Mouse (Mus musculus) 416B (cell line): ENCODE measurements around the gene Mia2.

Source experiments
- DNase-seq: peaks from one replicate; pipeline ENCODE4 v3.0.0; 2011; ENCODE audit warnings: low read depth

Mia2 gene

GRCm38 (mm10) chr12:59164522-59164921 lies 68.9 kb downstream of the Mia2 start:
- peak; percentile 39 for DNase-seq

GRCm38 (mm10) chr12:59166557-59166956 lies 71.0 kb downstream of the Mia2 start:
- DNase-seq: no peak

DNA sequence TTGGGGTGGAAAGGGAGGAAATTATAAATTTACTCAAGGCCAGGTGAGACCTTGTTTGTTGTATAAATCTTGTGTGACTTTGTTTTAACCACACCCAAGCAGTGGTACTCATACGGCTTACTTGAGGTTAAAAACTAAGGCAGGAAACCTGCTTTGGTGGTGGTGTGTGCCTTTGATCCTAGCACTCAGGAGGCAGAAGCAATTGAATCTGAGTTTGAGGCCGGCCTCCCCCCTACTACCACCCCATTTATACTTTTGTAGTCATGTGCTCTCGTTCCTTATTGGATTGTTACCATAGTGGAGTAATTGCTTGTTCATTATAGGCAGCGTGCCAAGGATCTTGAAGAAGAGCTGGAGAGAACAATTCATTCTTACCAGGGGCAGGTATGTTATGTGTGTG lies 74.3 kb downstream of the Mia2 start:
- DNase-seq: no peak

- no peak for DNase-seq
Measured at GRCm38 (mm10) chr12:59177814-59178213, 82.2 kb downstream of the Mia2 start.

GRCm38 (mm10) chr12:59188086-59188682 lies 92.6 kb downstream of the Mia2 start:
- DNase-seq: no peak

- no peak for DNase-seq
Measured at GRCm38 (mm10) chr12:59193637-59194036, 98.0 kb downstream of the Mia2 start.

DNA sequence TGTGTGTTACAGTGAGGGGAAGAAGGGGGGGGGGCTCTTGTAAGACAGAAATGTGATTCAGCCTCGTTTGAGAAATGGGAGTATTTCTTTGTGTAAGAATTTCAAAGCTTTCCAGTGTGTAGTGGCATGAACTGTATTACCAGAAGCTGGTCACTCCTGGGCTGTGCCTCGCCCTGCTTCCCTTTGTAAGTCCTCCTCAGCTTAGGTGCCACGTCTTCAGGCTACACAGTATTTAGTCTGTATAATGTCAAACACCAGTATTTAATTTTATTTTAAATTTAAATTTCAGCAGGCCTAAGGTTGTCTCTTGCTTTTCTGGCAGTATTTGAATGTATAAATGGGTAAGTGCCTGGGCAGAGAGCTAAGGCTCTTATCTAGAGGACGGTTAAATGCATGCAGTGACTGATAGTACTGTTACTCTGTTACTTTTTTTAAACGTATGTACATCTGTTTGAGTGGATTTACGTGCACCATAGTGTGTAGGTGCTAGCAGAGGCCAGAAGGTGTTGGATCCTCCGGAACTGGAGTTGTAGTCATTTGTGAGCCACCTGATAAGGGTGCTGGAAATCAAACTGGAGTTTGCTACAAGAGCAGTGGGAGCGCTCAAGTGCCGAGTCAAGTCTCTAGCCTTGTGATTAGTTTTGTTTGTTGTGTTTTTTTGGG lies 98.9 kb downstream of the Mia2 start:
- no peak for DNase-seq

DNA sequence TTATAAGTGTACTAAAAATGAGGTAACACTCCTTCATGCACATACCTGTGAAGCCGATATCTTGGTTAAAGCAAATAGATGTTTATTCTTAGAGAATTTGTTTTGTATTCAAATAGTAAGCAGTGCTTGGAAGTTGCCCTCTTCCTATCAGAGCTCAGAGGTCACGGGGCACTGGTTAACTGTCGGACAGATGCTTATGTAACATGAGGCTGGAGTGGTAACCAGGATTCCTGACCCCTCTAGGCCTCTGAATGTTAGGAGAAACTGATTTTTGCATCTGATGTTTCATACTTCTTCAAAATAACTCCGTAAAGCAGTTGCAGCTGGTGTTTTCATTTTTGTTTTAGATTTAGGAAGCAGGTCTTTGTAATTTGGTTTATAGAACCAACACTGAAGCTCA lies 99.5 kb downstream of the Mia2 start:
- no peak for DNase-seq

DNA sequence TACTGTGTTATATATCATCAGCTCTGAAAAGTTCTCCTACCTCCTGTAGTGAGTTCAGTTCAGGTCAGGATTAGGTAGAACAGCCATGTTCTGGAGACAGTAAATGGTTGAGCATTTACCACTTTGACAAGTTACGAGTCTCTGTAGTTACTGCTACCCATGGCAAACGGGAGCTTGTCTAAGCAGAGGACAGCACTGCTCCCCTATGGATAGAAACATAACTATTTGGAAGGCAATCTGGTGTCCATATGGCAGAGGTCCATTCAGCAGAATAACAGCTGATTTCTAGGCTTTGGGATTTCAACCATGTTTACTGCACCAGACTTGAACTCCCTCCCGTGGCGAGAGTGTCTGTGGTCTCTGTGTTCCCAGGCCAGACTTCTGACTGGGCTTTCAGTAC lies 100.3 kb downstream of the Mia2 start:
- DNase-seq: no peak

- DNase-seq: peak; percentile 89
Measured at GRCm38 (mm10) chr12:59198750-59199149, 103.2 kb downstream of the Mia2 start.

DNA sequence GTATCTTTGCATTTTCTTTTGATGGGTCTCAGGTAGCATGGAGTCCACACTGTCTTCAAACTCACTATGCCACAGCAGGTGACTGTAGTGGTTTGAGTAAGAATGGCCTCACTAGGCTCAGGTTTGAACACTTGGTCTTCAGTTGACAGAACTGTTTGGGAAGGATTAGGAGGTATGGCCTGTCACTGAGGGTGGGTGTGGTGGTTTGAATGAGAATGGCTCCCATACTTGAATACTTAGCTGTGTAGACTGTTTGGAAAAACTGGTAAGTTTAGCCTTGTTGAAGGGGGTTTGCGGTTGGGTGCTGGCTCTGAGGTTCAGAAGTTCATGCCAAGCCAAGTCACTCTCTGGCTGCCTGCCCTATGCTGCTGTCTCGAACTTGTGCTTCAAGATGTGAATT lies 103.8 kb downstream of the Mia2 start:
- no peak for DNase-seq

DNA sequence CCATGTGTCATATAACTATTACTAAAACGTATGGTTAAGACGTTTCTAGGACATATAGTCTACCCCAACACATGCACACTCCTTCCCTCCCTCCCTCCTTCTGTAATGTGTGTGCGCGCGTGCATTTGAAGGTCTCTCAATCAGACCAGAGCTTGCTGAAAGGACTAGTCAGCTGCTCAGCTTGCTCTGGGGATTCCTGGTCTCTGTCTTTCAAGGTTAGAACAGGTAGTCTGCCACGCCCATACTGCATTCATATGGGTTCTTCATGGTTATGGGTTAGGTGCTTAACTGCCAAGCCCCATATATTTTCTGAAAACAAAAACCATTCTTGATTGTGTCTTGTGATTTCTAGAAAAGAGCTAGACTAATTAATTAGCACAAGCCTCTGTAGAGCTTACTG lies 110.0 kb downstream of the Mia2 start:
- DNase-seq: no peak

DNA sequence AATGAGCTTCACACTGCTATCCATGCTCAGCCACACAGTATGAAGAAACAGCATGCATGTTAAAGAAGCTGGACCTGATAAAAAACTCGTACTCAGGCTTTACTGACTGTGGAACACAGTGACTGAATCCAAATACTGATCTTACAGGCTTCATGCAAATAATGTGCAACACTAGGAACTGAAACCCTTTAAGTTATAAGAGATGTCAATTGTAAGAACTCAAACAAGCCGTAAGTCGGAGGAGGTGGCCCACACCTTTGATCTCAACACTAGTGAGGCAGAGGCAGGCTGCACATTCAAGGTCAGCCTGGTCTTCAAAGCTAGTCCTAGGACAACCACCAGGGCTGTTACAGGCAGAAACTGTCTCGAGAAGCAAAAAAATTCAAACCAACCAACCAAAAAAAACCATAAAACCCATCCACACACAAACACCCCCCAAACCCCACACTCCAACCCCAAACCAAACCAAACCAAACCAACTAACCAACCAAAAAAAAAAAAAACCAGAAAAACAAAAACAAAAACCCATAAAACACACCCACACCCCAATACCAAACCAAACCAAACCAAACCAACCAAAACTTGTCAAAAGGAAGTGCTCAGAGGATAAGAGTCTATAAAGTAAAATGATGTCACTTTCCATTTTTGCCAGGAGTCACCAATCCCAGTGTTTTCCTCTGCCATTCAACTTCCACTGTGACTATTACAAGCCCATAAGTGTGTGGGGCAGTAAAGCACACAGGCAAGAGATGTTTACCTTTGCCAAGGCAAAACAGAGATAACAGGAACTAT lies 110.8 kb downstream of the Mia2 start:
- peak; percentile 63 for DNase-seq

- peak; percentile 86 for DNase-seq
Measured at GRCm38 (mm10) chr12:59207000-59207390, 111.4 kb downstream of the Mia2 start.

DNA sequence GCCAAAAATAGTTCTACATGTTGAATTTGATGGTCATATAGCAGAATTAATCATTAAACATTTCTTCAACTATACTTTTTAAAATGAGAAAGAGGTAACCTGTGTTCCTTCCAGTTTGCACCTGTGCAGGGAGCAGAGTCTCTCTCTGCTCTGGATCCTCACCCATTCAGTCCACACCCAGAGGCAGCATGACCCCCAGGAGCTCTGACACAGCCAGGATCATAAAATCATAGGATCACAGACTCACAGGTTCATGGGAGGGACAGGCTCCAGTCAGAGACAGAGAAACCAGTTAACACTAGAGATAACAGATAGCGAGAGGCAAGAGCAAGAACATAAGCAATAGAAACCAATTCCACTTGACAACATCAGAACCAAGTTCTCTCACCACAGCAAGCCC lies 112.2 kb downstream of the Mia2 start:
- no peak for DNase-seq

DNA sequence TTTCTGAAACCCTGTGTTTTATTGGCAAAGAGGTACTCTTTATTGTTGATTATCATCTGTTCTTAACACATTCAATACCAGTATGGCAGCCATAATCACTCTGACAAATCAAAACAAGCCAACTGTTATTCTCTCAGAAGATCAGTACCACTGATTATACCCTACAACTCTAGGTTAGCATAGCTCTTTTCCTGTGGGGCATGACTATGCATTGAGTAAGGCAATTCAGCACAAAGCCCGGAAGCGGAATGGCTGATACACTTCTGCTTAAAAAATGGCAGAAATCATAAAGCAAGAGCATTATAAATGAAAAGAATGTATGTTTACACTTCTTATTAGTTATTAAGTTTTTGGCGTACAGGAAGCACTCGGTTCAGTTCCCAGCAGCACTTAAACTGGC lies 120.6 kb downstream of the Mia2 start:
- DNase-seq: peak; percentile 86

GRCm38 (mm10) chr12:59216676-59217266 lies 121.2 kb downstream of the Mia2 start:
- peak; percentile 61 for DNase-seq

- DNase-seq: peak; percentile 43
Measured at GRCm38 (mm10) chr12:59217331-59217730, 121.7 kb downstream of the Mia2 start.

DNA sequence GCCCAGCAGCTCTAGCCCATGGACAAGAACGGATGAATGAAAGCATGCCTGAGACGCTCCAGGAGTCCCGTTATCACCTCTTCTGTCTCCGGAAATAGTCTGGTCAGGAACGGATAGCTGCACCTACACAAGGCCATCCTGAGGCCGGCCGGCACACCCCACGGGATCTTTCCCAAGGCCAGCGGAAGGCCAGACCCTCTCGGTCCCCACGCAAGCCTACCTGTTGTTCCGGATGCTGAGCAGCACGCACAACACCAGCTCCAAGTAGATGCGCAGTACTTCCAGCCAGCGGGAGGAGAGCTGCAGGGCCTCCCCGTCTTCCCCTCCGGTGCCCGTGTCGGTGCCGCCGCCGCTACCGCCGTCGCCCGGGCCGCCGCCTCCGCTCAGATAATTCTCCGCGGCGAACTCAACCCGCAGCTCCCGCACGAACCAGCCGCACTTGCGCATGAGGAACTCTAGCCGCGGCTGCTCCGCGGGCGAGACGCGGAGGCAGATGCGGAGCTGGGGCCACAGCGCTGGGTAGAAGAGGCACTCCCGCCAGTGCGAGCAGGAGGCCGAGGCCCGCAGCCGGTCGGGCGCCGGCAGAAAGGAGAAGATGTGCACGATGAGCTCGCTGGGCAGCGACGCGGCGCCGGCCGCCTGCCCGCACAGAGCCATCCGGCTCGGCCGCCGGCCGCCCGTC lies 123.2 kb downstream of the Mia2 start:
- DNase-seq: peak; percentile 56

GRCm38 (mm10) chr12:59219325-59220225 lies 124.0 kb downstream of the Mia2 start, which contains the start of gene Fbxo33:
TSS of gene Fbxo33 (minus strand) at chr12:59219725.
- peak; percentile 97 for DNase-seq

GRCm38 (mm10) chr12:59228401-59228800 lies 132.8 kb downstream of the Mia2 start:
- DNase-seq: no peak
